Mouse (Mus musculus): ENCODE measurements around the gene Prdm4. TPM values are rescaled to one million over a fixed set of nuclear protein-coding genes. Genes with fewer than 3 reads are reported as not detected.

Gene Prdm4
- 27.3 and 28.2 TPM in 2 replicates for polyA plus RNA-seq (2014; fragmentation: Nextera tagmentation; extraction: Ambion mirVana)

DNA sequence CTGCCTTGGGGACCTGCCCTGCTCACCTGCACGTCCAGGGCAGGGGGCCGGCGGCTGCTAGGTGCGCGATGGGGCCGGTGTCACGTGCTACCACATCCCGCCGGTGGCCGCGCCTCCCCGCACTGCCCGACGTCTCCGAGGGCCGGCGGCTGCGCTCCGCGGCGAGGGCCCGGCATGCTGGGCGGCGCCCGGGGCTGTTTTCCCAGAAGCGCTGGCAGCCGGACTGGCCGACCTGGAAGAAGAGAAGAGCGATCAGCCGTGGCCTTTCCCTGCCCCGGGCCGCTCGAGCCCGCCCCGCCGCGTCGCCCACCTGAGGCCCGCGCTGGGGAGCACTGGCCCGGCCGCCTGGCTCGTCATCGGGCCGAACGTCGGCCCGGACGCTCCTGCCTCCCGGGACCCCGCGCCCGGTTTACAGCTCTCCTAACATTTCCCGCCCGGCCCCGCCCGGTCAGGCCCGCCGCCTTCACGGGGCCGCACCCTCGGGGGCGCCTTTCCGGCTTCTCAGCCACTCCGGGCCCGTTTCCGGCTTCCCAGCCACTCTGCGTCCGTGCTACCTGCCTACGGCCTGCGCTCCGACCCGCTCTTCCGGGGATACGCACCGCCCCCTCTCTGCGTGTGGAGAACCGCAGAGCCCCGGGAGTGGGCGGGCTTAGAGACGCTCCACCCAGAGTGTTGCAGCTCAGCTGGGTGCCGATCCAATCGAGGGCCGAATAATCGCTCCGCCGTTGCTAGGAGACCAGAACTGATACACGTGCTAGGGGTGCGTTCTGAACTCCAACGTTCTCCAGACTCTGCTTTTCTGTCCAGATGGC is at the start of gene Prdm4:
Gene Prdm4, minus strand, starts transcription at position 645 of the 812 bp plus-strand sequence.
- peaks cover 11% of the 10 kb centered on the region for H3K4me1 ChIP-seq (replicated peaks; ENCODE audit: control insufficient read depth, insufficient read depth, low read length)
- peak within 1 kb of the TSS; percentile 82 for H3K4me3 ChIP-seq (ENCODE audit: low read depth, low read length)
- WGBS = under 1% methylated on average over 78 of the region's 90 CpGs
- no peaks in the 10 kb centered on the region for H3K9me3 ChIP-seq (ENCODE audit: control insufficient read depth, low read length)
- H3K36me3 ChIP-seq (ENCODE audit: control insufficient read depth, insufficient read depth, low read length) = peaks cover 35% of the 10 kb centered on the region
- DNase-seq (ENCODE audit: low spot score) (peak; percentile 97), ATAC-seq (replicated peaks; ENCODE audit: low FRiP score, low TSS enrichment, low read depth) (peak; percentile 99)
- peak within 1 kb of the TSS; percentile 88 for H3K9ac ChIP-seq (ENCODE audit: low read length)
- H3K27me3 ChIP-seq (replicated peaks; ENCODE audit: control insufficient read depth, insufficient read depth, low read length) = peaks cover 5% of the 10 kb centered on the region; the same call in 1 of the 2 replicates
- H3K4me2 ChIP-seq (ENCODE audit: low read length) = peak within 1 kb of the TSS; percentile 59
- H3K27ac ChIP-seq (ENCODE audit: low read depth) = peak within 1 kb of the TSS; percentile 87

- Histone ChIP-seq H3K4me3 (ENCODE audit: low read depth, low read length) (no peak overlapping the region), H3K4me2 (ENCODE audit: low read length) (no peak overlapping the region), H3K36me3 (ENCODE audit: control insufficient read depth, insufficient read depth, low read length) (no peaks in the 10 kb centered on the region), H3K27me3 (replicated peaks; ENCODE audit: control insufficient read depth, insufficient read depth, low read length) (no peaks in the 10 kb centered on the region), H3K9ac (ENCODE audit: low read length) (no peak overlapping the region), H3K27ac (ENCODE audit: low read depth) (no peak overlapping the region), H3K4me1 (replicated peaks; ENCODE audit: control insufficient read depth, insufficient read depth, low read length) (0 out of 2 replicates have a peak, but pooled peaks cover 8% of the 10 kb centered on the region), H3K9me3 (ENCODE audit: control insufficient read depth, low read length) (no peaks in the 10 kb centered on the region)
- DNase-seq (ENCODE audit: low spot score) = no peak
- WGBS = 70% methylated on average over 2 of the region's 2 CpGs
- no peak for ATAC-seq (replicated peaks; ENCODE audit: low FRiP score, low TSS enrichment, low read depth)
Observed at GRCm38 (mm10) chr10:85966476-85966875, 49.5 kb upstream of the Prdm4 start.

- H3K4me1 ChIP-seq (replicated peaks; ENCODE audit: control insufficient read depth, insufficient read depth, low read length) = 0 out of 2 replicates have a peak, but pooled peaks cover 8% of the 10 kb centered on the region
- no peak overlapping the region for H3K27ac ChIP-seq (ENCODE audit: low read depth)
- DNase-seq (ENCODE audit: low spot score) = no peak
- H3K4me3 ChIP-seq (ENCODE audit: low read depth, low read length) = no peak overlapping the region
- no peak overlapping the region for H3K4me2 ChIP-seq (ENCODE audit: low read length)
- ATAC-seq (replicated peaks; ENCODE audit: low FRiP score, low TSS enrichment, low read depth) = no peak
- H3K27me3 ChIP-seq (replicated peaks; ENCODE audit: control insufficient read depth, insufficient read depth, low read length) = no peaks in the 10 kb centered on the region
- H3K9ac ChIP-seq (ENCODE audit: low read length) = no peak overlapping the region
- H3K9me3 ChIP-seq (ENCODE audit: control insufficient read depth, low read length) = no peaks in the 10 kb centered on the region
- no peaks in the 10 kb centered on the region for H3K36me3 ChIP-seq (ENCODE audit: control insufficient read depth, insufficient read depth, low read length)
- WGBS = 88% methylated on average over 7 of the region's 7 CpGs
Observed at GRCm38 (mm10) chr10:85964316-85964715, 47.4 kb upstream of the Prdm4 start.

DNA sequence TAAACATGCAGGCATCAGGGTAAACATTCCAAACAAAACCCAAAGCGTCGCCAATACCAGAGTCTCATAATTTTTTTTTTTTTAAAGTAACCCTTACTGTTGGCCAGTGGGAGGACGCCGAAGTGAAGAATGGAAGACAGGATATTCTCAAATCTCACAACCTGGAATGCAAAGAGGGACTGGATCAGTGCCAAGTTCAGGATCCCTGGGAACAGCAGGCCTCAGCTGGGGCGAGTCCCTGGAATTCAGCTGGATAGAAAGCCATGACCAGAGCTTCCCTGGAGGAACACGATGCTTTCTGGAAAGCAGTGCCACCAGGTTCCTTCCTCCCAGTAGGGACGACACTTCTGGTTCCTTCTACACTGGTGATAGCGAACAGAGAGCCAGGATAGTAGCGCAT is 46.0 kb upstream of the Prdm4 start:
- no peak overlapping the region for H3K27ac ChIP-seq (ENCODE audit: low read depth)
- H3K4me3 ChIP-seq (ENCODE audit: low read depth, low read length) = no peak overlapping the region
- WGBS = 50% methylated on average over 9 of the region's 9 CpGs
- peak; percentile 66 for DNase-seq (ENCODE audit: low spot score)
- no peak; the same call in 1 of the 2 replicates for ATAC-seq (replicated peaks; ENCODE audit: low FRiP score, low TSS enrichment, low read depth)
- H3K9ac ChIP-seq (ENCODE audit: low read length) = no peak overlapping the region
- no peak overlapping the region for H3K4me2 ChIP-seq (ENCODE audit: low read length)
- no peaks in the 10 kb centered on the region for H3K36me3 ChIP-seq (ENCODE audit: control insufficient read depth, insufficient read depth, low read length)
- 0 out of 2 replicates have a peak, but pooled peaks cover 8% of the 10 kb centered on the region for H3K4me1 ChIP-seq (replicated peaks; ENCODE audit: control insufficient read depth, insufficient read depth, low read length)
- H3K9me3 ChIP-seq (ENCODE audit: control insufficient read depth, low read length) = no peaks in the 10 kb centered on the region
- no peaks in the 10 kb centered on the region for H3K27me3 ChIP-seq (replicated peaks; ENCODE audit: control insufficient read depth, insufficient read depth, low read length)

GRCm38 (mm10) chr10:85957464-85957950 is 40.6 kb upstream of the Prdm4 start, which contains the start of gene Rtcb:
Gene Rtcb (minus strand): TSS chr10:85957823.
- Histone ChIP-seq H3K36me3 (ENCODE audit: control insufficient read depth, insufficient read depth, low read length) (peaks cover 31% of the 10 kb centered on the region), H3K9ac (ENCODE audit: low read length) (peak within 1 kb of the TSS; percentile 95), H3K9me3 (ENCODE audit: control insufficient read depth, low read length) (no peaks in the 10 kb centered on the region), H3K4me3 (ENCODE audit: low read depth, low read length) (peak within 1 kb of the TSS; percentile 99), H3K27me3 (replicated peaks; ENCODE audit: control insufficient read depth, insufficient read depth, low read length) (no peaks in the 10 kb centered on the region), H3K27ac (ENCODE audit: low read depth) (peak within 1 kb of the TSS; percentile 77), H3K4me2 (ENCODE audit: low read length) (peak within 1 kb of the TSS; percentile 84), H3K4me1 (replicated peaks; ENCODE audit: control insufficient read depth, insufficient read depth, low read length) (no peaks in the 10 kb centered on the region; the same call in 1 of the 2 replicates)
- peak; percentile 98 for DNase-seq (ENCODE audit: low spot score)
- ATAC-seq (replicated peaks; ENCODE audit: low FRiP score, low TSS enrichment, low read depth) = peak; percentile 86
- under 1% methylated on average over 38 of the region's 38 CpGs for WGBS

GRCm38 (mm10) chr10:85956871-85957419 is 40.0 kb upstream of the Prdm4 start:
- H3K27me3 ChIP-seq (replicated peaks; ENCODE audit: control insufficient read depth, insufficient read depth, low read length) = no peaks in the 10 kb centered on the region
- H3K27ac ChIP-seq (ENCODE audit: low read depth) = peak overlapping the region; percentile 77
- H3K4me3 ChIP-seq (ENCODE audit: low read depth, low read length) = peak overlapping the region; percentile 99
- H3K4me1 ChIP-seq (replicated peaks; ENCODE audit: control insufficient read depth, insufficient read depth, low read length) = no peaks in the 10 kb centered on the region; the same call in 1 of the 2 replicates
- peak overlapping the region; percentile 95 for H3K9ac ChIP-seq (ENCODE audit: low read length)
- peak overlapping the region; percentile 84 for H3K4me2 ChIP-seq (ENCODE audit: low read length)
- no peaks in the 10 kb centered on the region for H3K9me3 ChIP-seq (ENCODE audit: control insufficient read depth, low read length)
- 3% methylated on average over 20 of the region's 20 CpGs for WGBS
- H3K36me3 ChIP-seq (ENCODE audit: control insufficient read depth, insufficient read depth, low read length) = peaks cover 36% of the 10 kb centered on the region
- ATAC-seq (replicated peaks; ENCODE audit: low FRiP score, low TSS enrichment, low read depth) (0 out of 2 replicates have a peak, but pooled peaks have one; percentile 24), DNase-seq (ENCODE audit: low spot score) (peak; percentile 62)

- Histone ChIP-seq H3K9me3 (ENCODE audit: control insufficient read depth, low read length) (no peaks in the 10 kb centered on the region), H3K9ac (ENCODE audit: low read length) (no peak overlapping the region), H3K4me1 (replicated peaks; ENCODE audit: control insufficient read depth, insufficient read depth, low read length) (no peaks in the 10 kb centered on the region; the same call in 1 of the 2 replicates), H3K27me3 (replicated peaks; ENCODE audit: control insufficient read depth, insufficient read depth, low read length) (no peaks in the 10 kb centered on the region), H3K27ac (ENCODE audit: low read depth) (no peak overlapping the region), H3K36me3 (ENCODE audit: control insufficient read depth, insufficient read depth, low read length) (peaks cover 61% of the 10 kb centered on the region), H3K4me3 (ENCODE audit: low read depth, low read length) (no peak overlapping the region), H3K4me2 (ENCODE audit: low read length) (no peak overlapping the region)
- no peak for ATAC-seq (replicated peaks; ENCODE audit: low FRiP score, low TSS enrichment, low read depth)
- WGBS = 88% methylated on average over 2 of the region's 2 CpGs
- DNase-seq (ENCODE audit: low spot score) = no peak
Observed at GRCm38 (mm10) chr10:85954429-85954828, 37.5 kb upstream of the Prdm4 start.

DNA sequence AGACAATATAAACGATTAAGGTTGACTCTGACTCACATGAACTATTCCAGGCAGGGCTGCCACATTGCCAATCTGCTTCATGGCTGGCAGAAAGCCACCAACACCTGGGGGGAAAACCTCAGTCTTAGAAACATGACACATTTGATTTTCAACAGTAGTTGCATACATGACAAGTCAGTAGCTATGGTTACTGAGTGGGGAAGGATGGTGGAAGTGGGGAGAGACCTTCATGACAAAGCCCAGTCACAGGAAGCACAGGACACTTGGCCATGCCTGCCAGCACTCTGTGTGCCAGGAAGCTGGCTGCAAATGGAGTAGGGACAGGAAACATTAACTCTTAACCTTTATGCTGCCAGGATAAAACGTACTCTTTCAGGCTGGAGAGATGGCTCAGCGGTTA is 36.5 kb upstream of the Prdm4 start:
- no peaks in the 10 kb centered on the region for H3K27me3 ChIP-seq (replicated peaks; ENCODE audit: control insufficient read depth, insufficient read depth, low read length)
- H3K9ac ChIP-seq (ENCODE audit: low read length) = no peak overlapping the region
- no peak for ATAC-seq (replicated peaks; ENCODE audit: low FRiP score, low TSS enrichment, low read depth)
- no peak overlapping the region for H3K4me3 ChIP-seq (ENCODE audit: low read depth, low read length)
- H3K4me1 ChIP-seq (replicated peaks; ENCODE audit: control insufficient read depth, insufficient read depth, low read length) = no peaks in the 10 kb centered on the region; the same call in 1 of the 2 replicates
- H3K36me3 ChIP-seq (ENCODE audit: control insufficient read depth, insufficient read depth, low read length) = peaks cover 72% of the 10 kb centered on the region
- no peak for DNase-seq (ENCODE audit: low spot score)
- no peaks in the 10 kb centered on the region for H3K9me3 ChIP-seq (ENCODE audit: control insufficient read depth, low read length)
- 79% methylated on average over 3 of the region's 3 CpGs for WGBS
- no peak overlapping the region for H3K4me2 ChIP-seq (ENCODE audit: low read length)
- no peak overlapping the region for H3K27ac ChIP-seq (ENCODE audit: low read depth)
